Mouse (Mus musculus): Measurements from ENCODE around the gene Epdr1.
"Not testable (repeated sequence)": the region's sequence is repeated elsewhere in the genome, so short reads cannot be mapped to it uniquely, and the experiment has no call there.

Epdr1 gene

DNA sequence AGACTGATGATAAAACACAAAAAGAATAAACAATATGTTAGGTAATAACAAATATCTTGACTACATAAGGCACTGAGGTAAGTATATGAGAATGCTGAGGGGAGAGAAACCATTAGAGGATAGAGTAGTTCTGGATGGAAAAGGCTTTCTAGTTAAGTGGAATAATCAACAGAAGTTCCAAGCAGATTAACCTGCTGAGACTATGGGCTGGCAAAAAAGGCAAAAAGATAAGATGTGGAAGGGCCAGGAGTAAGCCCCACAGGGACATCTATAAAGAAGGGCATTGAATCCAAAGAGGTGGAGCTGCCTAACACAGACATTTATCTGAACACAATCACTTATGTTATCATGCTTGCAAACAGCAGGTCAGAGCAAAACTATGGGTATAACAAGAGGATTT, 11.6 kb downstream of the Epdr1 start:
- DNase-seq (ENCODE audit: low read depth in 2 of 2, low spot score in 2 of 2) = no peak

DNA sequence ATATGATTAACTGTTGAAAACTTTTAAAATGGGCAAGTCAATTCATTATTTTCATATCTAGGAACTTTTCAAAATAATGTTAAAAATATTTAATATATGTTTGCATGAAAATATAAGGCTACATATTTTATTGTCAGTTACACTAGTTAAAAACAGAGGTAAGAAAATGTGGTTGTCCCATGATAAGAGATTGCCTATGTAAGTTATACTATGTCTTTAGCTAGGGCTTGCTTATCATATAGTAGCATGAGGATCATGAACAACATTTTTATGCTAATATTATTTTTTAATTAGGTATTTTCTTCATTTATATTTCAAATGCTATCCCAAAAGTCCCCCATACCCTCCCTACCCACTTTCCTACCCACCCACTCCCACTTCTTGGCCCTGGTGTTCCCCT, 14.8 kb downstream of the Epdr1 start:
- no peak for DNase-seq (ENCODE audit: low read depth in 2 of 2, low spot score in 2 of 2)

DNA sequence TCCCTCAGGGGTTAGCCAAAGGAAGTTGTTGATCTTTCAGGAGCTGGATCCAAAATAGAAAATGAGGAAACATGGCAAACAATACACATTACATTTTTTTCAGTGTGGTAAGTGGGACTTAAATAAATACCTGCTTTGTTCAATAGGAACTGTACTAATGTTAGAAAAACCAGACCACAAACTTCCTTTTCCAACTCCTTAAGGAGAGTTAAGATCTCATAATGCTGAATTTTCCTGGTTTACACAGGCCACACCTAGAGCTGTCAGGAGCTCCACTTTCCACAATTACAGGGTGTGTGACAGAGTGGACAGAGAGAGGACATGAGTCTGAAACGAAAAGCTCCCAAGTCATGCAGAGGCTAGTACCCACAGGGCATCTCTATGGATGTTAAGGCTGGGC, 16.0 kb downstream of the Epdr1 start:
- DNase-seq (ENCODE audit: low read depth in 2 of 2, low spot score in 2 of 2) = no peak

DNA sequence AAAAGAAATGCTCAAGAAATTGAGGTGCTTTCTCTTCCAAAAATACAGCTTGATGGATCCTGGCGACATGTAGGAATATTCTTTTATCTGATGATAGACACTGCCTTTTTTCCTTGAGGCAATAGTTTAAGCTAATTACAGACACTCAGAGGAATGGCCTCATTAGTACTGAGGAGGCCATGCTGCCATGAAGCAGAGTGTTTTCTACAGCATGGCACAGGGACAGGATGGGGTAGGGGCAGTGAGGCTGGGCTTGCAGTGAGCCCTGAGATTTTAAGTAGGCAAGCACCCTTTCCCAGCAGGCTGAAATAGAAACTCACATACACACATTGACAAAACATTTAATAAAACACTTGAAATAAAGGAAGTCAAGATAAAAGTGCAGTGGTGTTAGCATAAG, 17.2 kb downstream of the Epdr1 start:
- DNase-seq (ENCODE audit: low read depth in 2 of 2, low spot score in 2 of 2) = no peak

DNA sequence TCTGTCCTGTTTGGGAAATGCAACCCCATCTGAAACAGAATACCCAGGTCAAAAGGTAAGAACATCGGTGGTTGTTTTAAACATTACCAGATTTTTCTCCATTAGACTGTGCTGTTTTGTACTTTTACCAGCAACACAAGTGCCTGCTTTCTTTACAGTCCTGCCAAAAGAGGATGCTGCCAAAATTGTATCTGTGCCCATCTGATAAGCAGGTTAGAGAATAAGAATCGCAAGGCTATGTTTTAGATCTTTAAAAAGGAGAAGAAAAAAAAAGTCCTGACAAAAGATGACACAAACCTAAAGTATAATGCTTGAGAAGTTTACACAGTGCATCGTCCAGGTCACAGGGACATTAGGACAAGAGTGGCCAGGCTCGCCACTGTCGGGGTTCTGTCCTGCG, 20.5 kb downstream of the Epdr1 start:
- no peak for DNase-seq (ENCODE audit: low read depth in 2 of 2, low spot score in 2 of 2)

DNA sequence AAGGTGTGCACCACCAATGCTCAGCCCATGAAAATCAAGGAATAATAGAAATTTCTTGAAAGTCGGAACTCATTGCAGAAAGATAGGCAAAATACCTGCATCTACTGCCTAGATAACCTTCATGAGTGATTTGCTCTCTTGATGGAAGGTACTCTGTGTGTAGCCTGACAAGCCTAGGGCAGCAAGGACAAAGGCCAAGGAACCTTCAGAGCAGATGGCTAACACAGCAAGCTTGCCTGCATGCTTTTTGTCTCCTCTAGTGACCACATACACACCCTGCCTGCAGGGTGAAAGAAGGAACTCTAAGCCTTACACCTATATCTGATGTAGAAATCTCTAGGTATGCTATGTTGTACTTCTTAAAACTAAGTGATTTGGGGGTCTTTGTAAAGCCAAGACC, 24.6 kb downstream of the Epdr1 start:
- DNase-seq (ENCODE audit: low read depth in 2 of 2, low spot score in 2 of 2) = no peak

DNA sequence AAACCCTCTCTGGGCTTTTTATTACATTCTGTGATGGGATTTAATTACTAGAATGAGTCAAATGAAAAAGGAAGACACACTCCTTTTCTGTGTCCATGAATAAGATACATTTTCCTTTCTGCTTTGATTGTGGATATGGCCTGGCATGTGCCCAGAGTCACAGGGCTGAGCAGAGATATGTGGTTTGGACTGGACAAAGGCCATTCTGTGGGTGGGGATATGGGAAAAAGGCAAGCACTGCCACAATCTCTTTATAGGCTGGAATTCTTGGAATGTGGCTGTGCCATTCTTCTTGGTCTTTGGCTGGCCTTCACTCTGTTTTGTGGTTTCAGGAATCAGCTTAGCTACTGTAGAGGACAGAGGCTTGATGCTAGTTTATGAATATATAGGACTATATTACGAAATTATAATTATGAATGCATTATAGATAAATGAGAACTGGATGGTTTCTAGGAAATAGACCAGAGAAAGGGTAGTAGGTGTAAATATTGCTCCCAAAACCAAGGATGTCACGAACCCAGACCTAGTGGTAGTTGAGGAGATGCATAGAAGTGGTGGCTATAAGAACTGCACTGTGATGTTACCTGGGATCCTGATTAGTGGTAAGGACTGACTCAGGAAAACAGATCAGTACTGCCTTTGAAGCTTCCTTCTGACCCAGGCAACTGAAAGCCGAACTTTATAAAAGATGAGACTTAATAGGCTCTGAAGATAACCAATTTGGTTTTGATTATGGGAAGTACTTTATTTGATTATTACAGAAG, 28.5 kb downstream of the Epdr1 start:
- no peak for DNase-seq (ENCODE audit: low read depth in 2 of 2, low spot score in 2 of 2)

DNA sequence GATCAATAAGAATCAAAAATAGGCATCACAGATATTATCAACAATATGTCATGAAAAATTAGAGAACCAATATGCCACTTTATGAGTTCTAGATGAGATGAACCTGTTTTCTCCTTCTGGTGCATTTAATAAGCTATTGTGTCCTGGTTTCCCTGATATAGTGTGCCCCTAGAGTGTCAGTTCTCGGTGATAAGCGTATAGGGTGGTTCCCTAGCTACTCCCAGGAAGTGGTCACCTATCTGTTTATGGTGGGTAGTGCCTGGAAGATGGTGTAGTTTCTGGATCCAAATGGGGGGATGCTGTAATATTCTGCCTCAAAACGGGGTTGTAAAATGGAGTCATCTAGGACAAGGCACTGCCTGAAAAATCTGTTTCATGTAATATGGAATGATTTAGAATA, 43.8 kb downstream of the Epdr1 start:
- no peak for DNase-seq (ENCODE audit: low read depth in 2 of 2, low spot score in 2 of 2)

DNA sequence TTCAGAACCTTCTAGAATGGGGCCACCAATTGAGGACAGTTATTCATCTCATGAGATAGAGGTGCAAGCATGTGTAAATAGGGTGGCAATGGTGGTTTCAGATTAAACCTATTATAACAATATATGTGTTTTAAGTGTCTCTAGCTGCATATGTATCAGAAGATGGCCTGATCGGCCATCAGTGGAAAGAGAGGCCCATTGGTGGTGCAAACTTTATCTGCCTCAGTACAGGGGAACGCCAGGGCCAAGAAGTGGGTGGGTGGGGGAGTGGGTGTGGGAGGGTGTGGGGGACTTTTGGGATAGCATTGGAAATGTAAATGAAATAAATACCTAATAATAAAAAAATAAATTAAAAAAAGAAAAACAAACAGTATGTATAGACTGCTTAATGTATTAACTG, 45.0 kb downstream of the Epdr1 start:
- DNase-seq (ENCODE audit: low read depth in 2 of 2, low spot score in 2 of 2) = not testable (repeated sequence)

DNA sequence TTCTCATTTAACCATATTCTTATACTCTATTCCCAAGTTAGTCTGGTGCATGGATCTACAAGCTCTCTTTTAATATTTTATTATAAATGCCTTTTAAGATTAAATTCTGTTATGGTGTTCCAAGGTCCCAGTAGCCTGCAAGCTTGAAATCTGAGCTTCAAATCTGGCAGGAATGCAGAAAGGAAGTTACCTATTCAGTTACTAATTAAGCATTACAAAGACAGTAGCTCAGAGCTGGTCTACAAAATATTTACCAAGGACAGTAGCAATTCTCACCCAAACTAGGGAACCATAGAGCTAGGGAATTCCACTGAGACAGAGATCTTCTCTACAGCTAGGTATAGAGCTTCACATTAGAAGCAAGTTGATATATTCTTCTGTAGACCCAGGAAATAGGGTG, 49.6 kb downstream of the Epdr1 start:
- DNase-seq (ENCODE audit: low read depth in 2 of 2, low spot score in 2 of 2) = not testable (repeated sequence)

DNA sequence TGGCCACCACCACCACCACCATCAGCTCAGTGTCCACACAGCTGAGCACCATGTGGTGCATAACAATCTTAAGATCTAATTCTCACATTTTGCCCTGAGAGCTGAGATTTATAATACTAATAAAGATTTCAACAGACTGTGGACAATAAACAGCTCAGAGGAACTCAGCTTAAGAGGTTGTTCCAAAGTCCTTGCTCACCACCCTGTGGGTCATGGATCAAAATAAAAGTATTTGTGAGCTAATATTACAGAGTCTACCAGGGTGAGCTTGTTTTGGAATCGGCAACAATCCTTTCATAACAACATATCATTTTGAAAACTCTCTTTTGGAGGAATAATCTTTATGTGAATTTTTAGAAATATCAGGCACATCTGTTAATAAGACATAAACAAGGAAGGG, 57.2 kb downstream of the Epdr1 start:
- no peak for DNase-seq (ENCODE audit: low read depth in 2 of 2, low spot score in 2 of 2)

DNA sequence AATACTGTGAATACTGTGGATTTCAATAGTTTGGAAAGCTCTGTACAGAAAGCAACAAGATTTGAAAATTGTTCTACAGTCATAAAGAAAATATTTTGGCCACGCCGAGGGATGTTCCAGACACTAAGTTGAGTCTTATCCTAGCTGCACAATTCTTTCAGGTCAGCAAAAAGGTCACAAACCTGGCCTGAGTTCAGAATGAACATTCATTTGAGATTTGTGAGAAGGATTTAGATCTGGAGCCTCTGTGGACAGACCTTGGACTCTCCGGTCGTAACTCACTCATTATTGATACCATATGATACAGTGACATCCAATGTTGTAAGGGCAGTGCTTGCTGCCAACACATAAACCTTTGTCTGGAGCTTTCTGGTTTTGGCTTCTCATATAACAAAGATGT, 64.3 kb downstream of the Epdr1 start:
- DNase-seq (ENCODE audit: low read depth in 2 of 2, low spot score in 2 of 2) = no peak

All from CD8-positive naive resting alpha-beta T cell, adult 2 months (primary cell).